Mouse (Mus musculus): ENCODE measurements around the gene Sufu. TPM values are rescaled to one million over a fixed set of nuclear protein-coding genes. Genes with fewer than 3 reads are reported as not detected.
A peak's percentile ranks its signal among the peaks of the same experiment; 100 is the strongest.

The Sufu gene
- polyA plus RNA-seq, 1 experiment from 2014 or later, result 21.8 TPM

DNA sequence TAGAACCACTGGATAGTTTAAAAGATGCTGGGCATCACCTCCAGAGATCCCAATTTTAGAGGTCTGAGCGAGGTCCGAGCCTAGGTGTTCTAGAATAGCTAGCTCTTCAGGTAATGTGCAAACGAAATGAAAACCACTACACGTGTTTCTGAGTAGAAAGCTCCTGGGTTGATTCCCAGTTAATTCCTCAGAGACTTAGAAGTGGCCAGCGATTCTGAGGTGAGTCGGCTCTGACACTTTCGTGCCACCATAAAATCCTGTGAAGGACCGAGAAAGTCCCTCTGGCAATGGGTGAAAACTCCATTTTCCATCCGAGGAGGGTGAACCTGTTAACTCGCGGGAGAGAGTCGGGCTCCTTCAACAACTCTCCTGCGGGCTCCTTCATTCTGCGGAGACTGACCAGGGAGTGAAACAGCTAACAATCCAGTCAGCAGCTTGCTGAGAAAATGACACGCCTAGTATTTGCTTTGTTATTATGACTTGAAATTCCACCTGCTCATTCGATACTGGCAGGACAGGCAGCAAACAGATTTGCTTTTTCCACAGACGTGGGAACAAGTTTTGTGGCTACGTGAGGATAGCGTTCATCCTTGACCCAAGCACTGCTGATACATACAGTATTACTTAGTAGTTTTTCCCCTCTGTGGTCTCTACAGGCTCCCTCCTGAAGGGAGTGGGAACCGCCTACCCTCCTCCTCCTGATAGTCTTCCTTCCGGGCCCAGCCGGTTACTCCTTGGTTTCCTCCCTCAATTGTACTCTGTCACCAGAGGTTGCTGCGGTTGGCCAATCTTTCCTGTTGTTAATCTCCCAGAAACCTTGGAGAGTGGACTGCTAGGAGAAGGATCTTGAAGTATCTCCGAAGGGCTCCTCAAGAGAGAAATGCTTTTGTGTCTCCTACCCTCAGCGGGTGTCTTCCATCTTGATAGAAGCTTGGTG is 39.1 kb upstream of the Sufu start:
- no peaks in the 10 kb centered on the region for H3K36me3 ChIP-seq (ENCODE audit: control insufficient read depth, insufficient read depth, low read length)
- peak overlapping the region; percentile 69 for H3K9ac ChIP-seq (ENCODE audit: low read length)
- H3K9me3 ChIP-seq (replicated peaks; ENCODE audit: control insufficient read depth, low read length), result no peaks in the 10 kb centered on the region
- H3K4me3 ChIP-seq (ENCODE audit: low read depth, low read length), result peak overlapping the region; percentile 45
- H3K4me2 ChIP-seq (ENCODE audit: low read length), result peak overlapping the region; percentile 70
- 29% methylated on average over 25 of the region's 25 CpGs for WGBS
- H3K4me1 ChIP-seq (ENCODE audit: control insufficient read depth, insufficient read depth, low read length), result no peaks in the 10 kb centered on the region
- DNase-seq (ENCODE audit: low spot score), result no peak
- no peak for ATAC-seq
- H3K27ac ChIP-seq (ENCODE audit: low read depth, low read length), result no peak overlapping the region
- no peaks in the 10 kb centered on the region; the same call in 1 of the 2 replicates for H3K27me3 ChIP-seq (replicated peaks; ENCODE audit: control insufficient read depth, insufficient read depth, low read length)

DNA sequence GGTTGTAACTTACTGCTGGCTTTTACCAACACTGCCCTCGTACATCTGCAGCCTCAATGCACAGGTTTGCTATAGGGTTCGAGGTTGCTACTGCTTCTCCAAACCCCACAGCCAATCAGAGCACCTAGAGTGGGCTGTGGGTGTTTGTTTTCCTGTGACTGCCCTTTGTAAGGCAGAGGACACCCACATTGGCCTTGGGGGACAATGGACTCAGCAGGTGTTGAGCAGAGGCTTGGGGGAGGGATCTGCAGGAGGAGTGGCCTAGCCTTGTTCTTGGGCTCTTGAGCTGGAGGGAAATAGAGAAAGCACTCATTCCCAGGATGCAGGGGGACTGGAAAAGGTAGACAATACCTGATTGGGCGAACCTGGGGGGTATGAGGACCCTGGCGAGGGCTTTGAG is 38.3 kb upstream of the Sufu start:
- DNase-seq (ENCODE audit: low spot score) (no peak), ATAC-seq (no peak)
- Histone ChIP-seq H3K9me3 (replicated peaks; ENCODE audit: control insufficient read depth, low read length) (no peaks in the 10 kb centered on the region), H3K4me3 (ENCODE audit: low read depth, low read length) (no peak overlapping the region), H3K36me3 (ENCODE audit: control insufficient read depth, insufficient read depth, low read length) (no peaks in the 10 kb centered on the region), H3K4me1 (ENCODE audit: control insufficient read depth, insufficient read depth, low read length) (no peaks in the 10 kb centered on the region), H3K27ac (ENCODE audit: low read depth, low read length) (no peak overlapping the region), H3K27me3 (replicated peaks; ENCODE audit: control insufficient read depth, insufficient read depth, low read length) (no peaks in the 10 kb centered on the region; the same call in 1 of the 2 replicates), H3K9ac (ENCODE audit: low read length) (no peak overlapping the region), H3K4me2 (ENCODE audit: low read length) (no peak overlapping the region)
- WGBS, result 55% methylated on average over 4 of the region's 4 CpGs

DNA sequence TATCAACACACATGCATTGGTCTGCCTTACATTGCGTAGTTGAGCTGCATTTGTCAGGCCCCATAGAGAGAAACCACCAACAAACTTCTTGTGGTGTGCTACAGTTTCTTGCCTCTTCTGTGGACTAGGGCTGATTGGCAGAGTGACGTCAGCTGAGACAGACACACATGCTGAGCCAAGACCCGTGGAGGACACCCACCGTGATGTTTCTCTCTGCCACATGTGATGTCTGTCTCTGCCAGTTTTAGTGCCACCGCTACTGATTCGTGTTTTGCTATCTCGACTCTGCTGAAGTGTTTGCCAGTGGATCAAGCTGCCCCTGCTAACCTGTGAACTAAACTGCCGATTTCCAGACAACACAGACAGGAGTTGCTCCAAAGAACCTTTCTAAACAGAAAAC is 34.6 kb upstream of the Sufu start:
- ATAC-seq (no peak), DNase-seq (ENCODE audit: low spot score) (no peak)
- H3K36me3 ChIP-seq (ENCODE audit: control insufficient read depth, insufficient read depth, low read length), result no peaks in the 10 kb centered on the region
- no peaks in the 10 kb centered on the region for H3K4me1 ChIP-seq (ENCODE audit: control insufficient read depth, insufficient read depth, low read length)
- no peaks in the 10 kb centered on the region; the same call in 1 of the 2 replicates for H3K27me3 ChIP-seq (replicated peaks; ENCODE audit: control insufficient read depth, insufficient read depth, low read length)
- no peaks in the 10 kb centered on the region for H3K9me3 ChIP-seq (replicated peaks; ENCODE audit: control insufficient read depth, low read length)
- no peak overlapping the region for H3K4me3 ChIP-seq (ENCODE audit: low read depth, low read length)
- H3K9ac ChIP-seq (ENCODE audit: low read length), result no peak overlapping the region
- H3K27ac ChIP-seq (ENCODE audit: low read depth, low read length), result no peak overlapping the region
- 80% methylated on average over 8 of the region's 8 CpGs for WGBS
- no peak overlapping the region for H3K4me2 ChIP-seq (ENCODE audit: low read length)

DNA sequence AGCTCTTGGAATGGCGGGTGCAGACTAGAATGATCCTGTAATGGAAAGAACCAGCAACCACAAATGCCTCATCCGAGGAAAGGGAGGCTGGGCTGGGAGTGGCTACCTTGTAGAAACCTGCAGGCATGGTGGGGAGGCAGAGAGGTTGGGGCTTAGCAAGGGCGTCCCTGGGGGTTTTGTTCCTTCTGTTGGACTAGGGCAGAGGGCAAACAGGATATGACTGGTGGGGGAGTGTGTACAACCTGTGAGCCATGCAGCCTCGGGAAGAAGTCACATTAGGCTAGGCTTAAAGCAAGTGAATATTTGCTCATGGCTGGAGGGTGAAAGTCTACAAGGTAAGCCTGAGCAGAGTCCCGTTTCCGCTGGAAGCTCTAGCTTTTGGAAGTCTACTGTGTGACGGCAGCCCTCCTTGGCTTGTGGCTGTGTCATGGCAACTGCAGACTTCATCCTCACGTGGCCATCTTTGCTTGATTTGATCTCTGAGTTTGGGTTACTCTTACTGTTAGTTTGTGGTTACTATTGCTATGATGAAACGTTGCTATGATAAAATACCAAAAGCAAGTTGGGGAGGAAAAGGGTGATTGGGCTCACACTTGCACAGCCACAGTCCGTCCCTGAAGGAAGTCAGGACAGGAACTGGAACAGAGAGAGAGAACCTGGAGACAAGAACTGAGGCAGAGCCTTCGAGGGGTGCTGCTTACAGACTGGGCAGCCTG is 33.2 kb upstream of the Sufu start:
- no peaks in the 10 kb centered on the region; the same call in 1 of the 2 replicates for H3K27me3 ChIP-seq (replicated peaks; ENCODE audit: control insufficient read depth, insufficient read depth, low read length)
- no peaks in the 10 kb centered on the region for H3K4me1 ChIP-seq (ENCODE audit: control insufficient read depth, insufficient read depth, low read length)
- H3K9me3 ChIP-seq (replicated peaks; ENCODE audit: control insufficient read depth, low read length), result no peaks in the 10 kb centered on the region
- no peaks in the 10 kb centered on the region for H3K36me3 ChIP-seq (ENCODE audit: control insufficient read depth, insufficient read depth, low read length)
- 91% methylated on average over 11 of the region's 11 CpGs for WGBS
- no peak overlapping the region for H3K4me3 ChIP-seq (ENCODE audit: low read depth, low read length)
- ATAC-seq, result no peak
- no peak overlapping the region for H3K27ac ChIP-seq (ENCODE audit: low read depth, low read length)
- H3K4me2 ChIP-seq (ENCODE audit: low read length), result no peak overlapping the region
- no peak for DNase-seq (ENCODE audit: low spot score)
- H3K9ac ChIP-seq (ENCODE audit: low read length), result no peak overlapping the region

DNA sequence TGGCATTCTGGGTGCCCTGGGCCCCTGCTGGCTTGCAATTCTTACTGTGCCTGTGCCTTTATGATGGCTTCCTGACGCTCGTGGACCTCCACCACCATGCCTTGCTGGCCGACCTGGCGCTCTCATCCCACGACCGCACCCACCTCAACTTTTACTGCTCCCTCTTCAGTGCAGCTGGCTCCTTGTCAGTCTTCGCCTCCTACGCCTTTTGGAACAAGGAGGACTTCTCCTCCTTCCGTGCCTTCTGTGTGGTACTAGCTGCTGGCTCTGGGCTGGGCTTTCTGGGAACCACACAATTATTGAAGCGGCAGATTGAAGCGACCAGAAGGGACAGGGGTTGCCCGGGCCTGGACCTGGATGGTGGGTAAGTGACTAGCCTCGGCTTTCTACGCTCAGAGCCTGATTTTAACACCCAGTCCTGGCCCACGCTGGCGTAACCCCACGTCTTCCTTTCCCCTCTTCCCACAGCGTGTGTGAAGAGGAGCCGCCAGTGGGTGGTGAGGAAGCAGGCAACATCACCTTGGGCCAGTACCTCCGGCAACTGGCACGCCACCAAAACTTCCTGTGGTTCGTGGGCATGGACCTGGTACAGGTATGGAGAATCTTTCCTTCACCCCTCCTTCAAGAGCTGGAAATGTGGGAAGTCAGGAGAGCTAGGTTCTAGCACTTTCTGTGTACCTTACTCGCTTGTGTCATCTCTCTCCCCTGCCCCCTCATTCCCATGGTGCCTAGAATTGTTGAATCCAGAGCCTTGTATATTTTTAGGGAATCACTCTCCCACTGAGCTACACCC is 28.7 kb upstream of the Sufu start:
- no peak overlapping the region for H3K4me3 ChIP-seq (ENCODE audit: low read depth, low read length)
- ATAC-seq, result no peak
- no peaks in the 10 kb centered on the region for H3K9me3 ChIP-seq (replicated peaks; ENCODE audit: control insufficient read depth, low read length)
- WGBS, result 90% methylated on average over 23 of the region's 23 CpGs
- no peaks in the 10 kb centered on the region; the same call in 1 of the 2 replicates for H3K36me3 ChIP-seq (ENCODE audit: control insufficient read depth, insufficient read depth, low read length)
- no peaks in the 10 kb centered on the region for H3K4me1 ChIP-seq (ENCODE audit: control insufficient read depth, insufficient read depth, low read length)
- no peak overlapping the region for H3K4me2 ChIP-seq (ENCODE audit: low read length)
- H3K27ac ChIP-seq (ENCODE audit: low read depth, low read length), result no peak overlapping the region
- no peak for DNase-seq (ENCODE audit: low spot score)
- no peaks in the 10 kb centered on the region for H3K27me3 ChIP-seq (replicated peaks; ENCODE audit: control insufficient read depth, insufficient read depth, low read length)
- no peak overlapping the region for H3K9ac ChIP-seq (ENCODE audit: low read length)

DNA sequence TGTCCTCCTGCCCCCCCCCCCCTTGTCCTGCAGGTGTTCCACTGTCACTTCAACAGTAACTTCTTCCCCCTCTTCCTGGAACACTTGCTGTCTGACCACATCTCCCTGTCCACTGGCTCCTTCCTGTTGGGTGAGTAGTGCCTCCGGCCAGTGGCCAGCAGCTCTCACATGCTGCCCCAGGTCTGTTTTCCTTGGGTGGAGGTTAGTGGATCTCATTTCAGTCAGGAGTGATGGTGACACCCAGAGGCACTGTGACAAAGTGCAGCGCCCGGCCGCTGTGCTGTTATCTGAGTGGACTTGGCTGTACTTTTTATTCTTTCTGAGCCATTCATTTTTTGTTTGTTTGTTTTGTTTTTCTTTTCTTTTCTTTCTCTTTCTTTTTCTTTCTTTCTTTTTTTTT is 27.5 kb upstream of the Sufu start:
- no peak for ATAC-seq
- no peak overlapping the region for H3K4me2 ChIP-seq (ENCODE audit: low read length)
- DNase-seq (ENCODE audit: low spot score), result peak; percentile 46
- no peaks in the 10 kb centered on the region for H3K4me1 ChIP-seq (ENCODE audit: control insufficient read depth, insufficient read depth, low read length)
- no peaks in the 10 kb centered on the region; the same call in 1 of the 2 replicates for H3K36me3 ChIP-seq (ENCODE audit: control insufficient read depth, insufficient read depth, low read length)
- no peak overlapping the region for H3K9ac ChIP-seq (ENCODE audit: low read length)
- H3K9me3 ChIP-seq (replicated peaks; ENCODE audit: control insufficient read depth, low read length), result no peaks in the 10 kb centered on the region
- no peak overlapping the region for H3K4me3 ChIP-seq (ENCODE audit: low read depth, low read length)
- H3K27ac ChIP-seq (ENCODE audit: low read depth, low read length), result no peak overlapping the region
- 36% methylated on average over 4 of the region's 4 CpGs for WGBS
- no peaks in the 10 kb centered on the region for H3K27me3 ChIP-seq (replicated peaks; ENCODE audit: control insufficient read depth, insufficient read depth, low read length)

DNA sequence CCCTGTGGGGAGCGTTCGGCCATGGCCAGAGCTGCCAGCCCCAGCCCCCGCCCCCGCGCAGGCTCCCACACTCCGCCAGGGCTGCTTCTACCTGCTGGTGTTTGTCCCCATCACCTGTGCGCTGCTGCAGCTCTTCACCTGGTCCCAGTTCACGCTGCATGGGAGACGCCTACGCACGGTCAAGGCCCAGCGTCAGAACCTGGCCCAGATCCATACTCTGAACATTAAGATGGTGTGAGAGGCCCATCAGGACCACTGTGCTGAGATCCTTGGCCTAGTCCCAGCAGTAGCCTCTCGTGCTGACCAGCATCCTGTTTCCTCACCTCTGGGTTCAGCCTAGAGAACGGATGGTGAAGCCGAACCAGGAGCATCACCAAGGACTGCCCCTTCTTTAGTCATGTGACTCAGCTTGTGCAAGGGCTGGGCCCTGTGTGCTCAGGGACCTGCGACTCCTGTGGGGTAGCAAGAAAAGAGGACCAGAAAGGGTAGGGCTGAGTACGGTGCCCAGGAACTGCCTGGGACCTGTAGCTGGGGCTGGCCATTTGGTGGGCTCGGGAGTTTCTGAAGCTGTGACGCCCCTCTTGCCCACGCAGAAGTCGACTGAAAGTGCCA is 22.1 kb upstream of the Sufu start:
- Histone ChIP-seq H3K9ac (ENCODE audit: low read length) (no peak overlapping the region), H3K4me3 (ENCODE audit: low read depth, low read length) (no peak overlapping the region), H3K36me3 (ENCODE audit: control insufficient read depth, insufficient read depth, low read length) (peaks cover 36% of the 10 kb centered on the region), H3K27ac (ENCODE audit: low read depth, low read length) (peak overlapping the region; percentile 66), H3K4me1 (ENCODE audit: control insufficient read depth, insufficient read depth, low read length) (no peaks in the 10 kb centered on the region; the same call in 1 of the 2 replicates), H3K9me3 (replicated peaks; ENCODE audit: control insufficient read depth, low read length) (no peaks in the 10 kb centered on the region), H3K4me2 (ENCODE audit: low read length) (no peak overlapping the region), H3K27me3 (replicated peaks; ENCODE audit: control insufficient read depth, insufficient read depth, low read length) (no peaks in the 10 kb centered on the region)
- WGBS, result 47% methylated on average over 21 of the region's 21 CpGs
- 0 out of 2 replicates have a peak, but pooled peaks have one; percentile 29 for ATAC-seq
- no peak for DNase-seq (ENCODE audit: low spot score)

DNA sequence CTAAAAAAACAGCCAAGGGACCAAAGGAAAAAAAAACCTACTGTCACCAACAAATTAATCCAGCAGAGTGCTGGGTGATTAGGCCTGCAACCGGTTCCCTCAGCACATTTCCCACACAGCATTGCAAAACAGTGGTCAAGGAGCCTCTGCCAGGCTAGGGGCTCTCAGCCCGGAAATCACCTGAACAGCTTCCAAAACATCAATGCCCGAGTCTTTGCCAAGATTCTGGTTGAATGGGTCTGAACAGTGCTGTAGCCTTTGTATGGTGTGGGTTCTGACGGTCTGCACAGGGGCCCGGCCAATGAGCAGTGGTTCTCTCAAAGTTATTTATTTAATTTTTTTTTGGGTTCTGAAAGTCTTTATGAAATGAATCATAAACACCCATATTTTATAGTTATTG is 21.2 kb upstream of the Sufu start:
- 21% methylated on average over 5 of the region's 5 CpGs for WGBS
- DNase-seq (ENCODE audit: low spot score), result peak; percentile 71

More for the DNA sequence above, 21.2 kb upstream of the Sufu start:
- Histone ChIP-seq H3K9me3 (replicated peaks; ENCODE audit: control insufficient read depth, low read length) (no peaks in the 10 kb centered on the region), H3K4me2 (ENCODE audit: low read length) (no peak overlapping the region), H3K27ac (ENCODE audit: low read depth, low read length) (no peak overlapping the region), H3K36me3 (ENCODE audit: control insufficient read depth, insufficient read depth, low read length) (peaks cover 45% of the 10 kb centered on the region), H3K27me3 (replicated peaks; ENCODE audit: control insufficient read depth, insufficient read depth, low read length) (no peaks in the 10 kb centered on the region), H3K4me1 (ENCODE audit: control insufficient read depth, insufficient read depth, low read length) (no peaks in the 10 kb centered on the region; the same call in 1 of the 2 replicates), H3K4me3 (ENCODE audit: low read depth, low read length) (no peak overlapping the region), H3K9ac (ENCODE audit: low read length) (no peak overlapping the region)
- ATAC-seq, result peak; percentile 74

All from forebrain, embryonic 14.5 days (tissue).